Mouse (Mus musculus): ENCODE results near the gene Car15.

DNA sequence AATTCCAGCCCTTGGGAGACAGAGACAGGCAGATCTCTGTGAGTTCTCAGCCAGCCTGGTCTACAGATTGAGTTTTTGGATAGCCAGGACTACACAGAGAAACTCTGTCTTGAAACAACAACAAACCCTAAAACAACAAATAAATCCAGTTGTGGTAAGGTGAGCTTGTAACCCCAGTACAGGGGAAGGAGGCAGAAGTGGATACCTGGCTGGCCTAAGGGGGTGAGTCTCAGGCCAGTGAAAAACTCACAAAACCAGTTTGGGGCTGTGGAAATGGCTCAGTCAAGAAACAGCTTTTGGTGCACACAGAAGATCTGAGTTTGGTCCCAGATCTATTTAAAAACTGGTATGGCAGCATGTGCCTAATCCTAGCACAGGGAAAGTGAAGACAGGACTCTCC, 44.0 kb upstream of the Car15 start:
- TF ChIP-seq POLR2A (IDR thresholded peaks at IDR 0.05; ENCODE audit: borderline replicate concordance, control insufficient read depth, low read depth, low read length) (no peak), CTCF (IDR thresholded peaks at IDR 0.05; ENCODE audit: control insufficient read depth, insufficient read depth, low read length) (no peak)

All from bone marrow, adult 2 months (tissue).